ENCODE assay signal across 15 mouse cellular contexts in the genomic region with DNA sequence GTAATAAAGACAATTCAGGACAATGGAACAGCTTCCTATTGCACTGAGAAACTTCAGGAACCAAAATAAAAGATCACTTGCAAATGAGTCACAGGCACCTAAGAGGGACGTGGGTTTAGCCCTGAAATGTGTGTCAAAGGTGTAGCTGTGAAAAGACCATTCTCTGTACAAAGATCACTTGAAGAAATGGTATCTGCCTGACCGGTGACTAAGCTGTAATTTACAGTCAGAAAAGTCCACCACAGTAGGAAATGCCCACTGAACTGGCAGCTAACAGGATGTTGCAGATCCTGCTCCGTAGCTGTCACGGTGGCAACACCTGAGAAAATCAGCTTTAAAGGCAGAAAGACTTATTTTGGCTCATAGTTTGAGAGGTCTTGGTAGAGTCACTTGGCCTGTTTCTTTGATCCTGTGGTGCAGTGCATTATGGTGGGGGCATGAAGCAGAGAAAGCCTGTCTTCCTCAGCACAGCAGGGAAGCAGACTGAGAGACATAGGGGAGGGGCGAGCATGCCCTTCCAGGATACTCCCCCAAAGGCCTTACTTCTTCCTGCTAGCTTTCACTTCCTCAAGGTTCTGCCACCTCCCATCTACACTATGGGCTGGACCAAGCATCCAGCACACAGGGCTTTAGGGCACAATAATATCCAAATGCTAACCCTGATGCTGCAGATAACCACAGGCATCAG. TPM values are rescaled to one million over a fixed set of nuclear protein-coding genes. Genes with fewer than 3 reads are reported as not detected.
DNase-seq lines count a peak whose midpoint lies in the region; ATAC-seq and TF ChIP-seq lines count a peak whose summit lies in the region.
"Had no signal": no experiment of that assay in that cellular context is flagged by ENCODE, and none has a peak within 500 bp of the region (broad histone marks: within the 10 kb centered on the region; RNA-seq: fewer than 3 reads in every experiment).

No protein-coding gene starts in this region.

- no peak overlapping the region for H3K4me3 ChIP-seq in hindbrain, embryonic 16.5 days (ENCODE audit: low read length)
- no peak overlapping the region for H3K4me3 ChIP-seq in hindbrain, embryonic 11.5 days (ENCODE audit: low read depth, low read length)
- H3K4me3 ChIP-seq in macrophage (ENCODE audit: inconsistent target): no peak overlapping the region
- H3K4me3 ChIP-seq in gastrocnemius, adult 2 months: no peak overlapping the region
- H3K4me3 ChIP-seq: forebrain, embryonic 13.5 days; midbrain, embryonic 10.5 days; neural tube, embryonic 12.5 days had no signal

- peaks cover 93% of the 10 kb centered on the region for H3K79me2 ChIP-seq in macrophage (ENCODE audit: inconsistent target)

- no peak for TF ChIP-seq CTCF in gastrocnemius, adult 2 months (IDR thresholded peaks at IDR 0.05)

- H3K36me3 ChIP-seq in hindbrain, embryonic 16.5 days (ENCODE audit: control insufficient read depth, insufficient read depth, low read length): no peaks in the 10 kb centered on the region
- H3K36me3 ChIP-seq in hindbrain, embryonic 11.5 days (ENCODE audit: control insufficient read depth, insufficient read depth, low read length): no peaks in the 10 kb centered on the region
- H3K36me3 ChIP-seq in macrophage (ENCODE audit: inconsistent target): no peaks in the 10 kb centered on the region

- no peaks in the 10 kb centered on the region for H3K9me3 ChIP-seq in hindbrain, embryonic 16.5 days (ENCODE audit: control insufficient read depth, low read length)
- H3K9me3 ChIP-seq in hindbrain, embryonic 11.5 days (ENCODE audit: control insufficient read depth, low read length): no peaks in the 10 kb centered on the region
- H3K9me3 ChIP-seq: forebrain, embryonic 13.5 days; midbrain, embryonic 10.5 days; neural tube, embryonic 12.5 days had no signal

- no peak overlapping the region for H3K9ac ChIP-seq in hindbrain, embryonic 16.5 days (ENCODE audit: low read depth, low read length)
- H3K9ac ChIP-seq in hindbrain, embryonic 11.5 days (ENCODE audit: low read depth, low read length): no peak overlapping the region
- H3K9ac ChIP-seq: forebrain, embryonic 13.5 days; hindbrain, embryonic 14.5 days; neural tube, embryonic 12.5 days had no signal

- WGBS in hindbrain, embryonic 16.5 days: 71% methylated on average over 5 of the region's 5 CpGs
- 70% methylated on average over 5 of the region's 5 CpGs for whole genome bisulfite sequencing in hindbrain, embryonic 11.5 days
- WGBS in macrophage (ENCODE audit: missing documents): 8% methylated on average over 5 of the region's 5 CpGs

- no peaks in the 10 kb centered on the region for H3K27me3 ChIP-seq in hindbrain, embryonic 16.5 days (replicated peaks; ENCODE audit: control insufficient read depth, insufficient read depth, low read length)
- no peaks in the 10 kb centered on the region for H3K27me3 ChIP-seq in hindbrain, embryonic 11.5 days (ENCODE audit: control insufficient read depth, insufficient read depth, low read length)
- H3K27me3 ChIP-seq: forebrain, embryonic 13.5 days; neural tube, embryonic 12.5 days had no signal

- no peaks in the 10 kb centered on the region for H3K4me1 ChIP-seq in hindbrain, embryonic 16.5 days (ENCODE audit: control insufficient read depth, insufficient read depth, low read depth, low read length)
- no peaks in the 10 kb centered on the region for H3K4me1 ChIP-seq in hindbrain, embryonic 11.5 days (replicated peaks; ENCODE audit: control insufficient read depth, insufficient read depth, low read length)
- H3K4me1 ChIP-seq: forebrain, embryonic 13.5 days; neural tube, embryonic 12.5 days had no signal

- DNase-seq in hindbrain, embryonic 11.5 days (ENCODE audit: low spot score): no peak
- DNase-seq in 3T3-L1 (ENCODE audit: low read depth, low spot score) (peak; percentile 33), adipocyte (ENCODE audit: low spot score) (peak; percentile 32)
- DNase-seq in left cerebral cortex, postnatal 10 days (ENCODE audit: extremely low spot score in 1 of 2, low spot score in 2 of 2): no peak
- DNase-seq in gastrocnemius, adult 2 months: no peak
- DNase-seq: cerebellum, adult 11 months; right cerebral cortex, postnatal 14 days had no signal

- no peak overlapping the region for H3K4me2 ChIP-seq in hindbrain, embryonic 16.5 days (ENCODE audit: low read length)
- H3K4me2 ChIP-seq in hindbrain, embryonic 11.5 days (replicated peaks; ENCODE audit: low read depth, low read length): no peak overlapping the region
- H3K4me2 ChIP-seq: forebrain, embryonic 13.5 days; hindbrain, embryonic 14.5 days; neural tube, embryonic 12.5 days had no signal

- intact Hi-C loops in left cerebral cortex, postnatal 10 days (cut with DNase I): no loop called here
- intact Hi-C loops in gastrocnemius, adult 2 months (cut with DNase I): no loop called here

- peak; percentile 35; the same call in 1 of the 2 replicates for ATAC-seq in hindbrain, embryonic 16.5 days
- ATAC-seq in hindbrain, embryonic 11.5 days (ENCODE audit: low FRiP score): no peak
- ATAC-seq in erythroid progenitor cell, adult 5-6 weeks (replicated peaks; ENCODE audit: low FRiP score, poor library complexity, severe bottlenecking): no peak
- ATAC-seq: activated CD4-positive, CD25-positive, alpha-beta regulatory T cell, adult 4 months; forebrain, embryonic 13.5 days had no signal

- no peak overlapping the region for H3K27ac ChIP-seq in hindbrain, embryonic 16.5 days (ENCODE audit: low read depth, low read length)
- no peak overlapping the region for H3K27ac ChIP-seq in hindbrain, embryonic 11.5 days (ENCODE audit: low read depth, low read length)
- peak overlapping the region; percentile 48 for H3K27ac ChIP-seq in macrophage
- H3K27ac ChIP-seq in gastrocnemius, adult 2 months: no peak overlapping the region
- H3K27ac ChIP-seq: forebrain, embryonic 13.5 days; hindbrain, embryonic 14.5 days; midbrain, embryonic 10.5 days; neural tube, embryonic 12.5 days had no signal

RNA-seq across cellular contexts. Expression of gene Phf2, which starts 28.9 kb away (rescaled TPM):
- 6.1 and 7.2 TPM in 2 replicates for polyA plus RNA-seq in hindbrain, embryonic 16.5 days (2015; fragmentation: Nextera tagmentation; extraction: Ambion mirVana)
- 10.0 and 13.2 TPM in 2 replicates for polyA plus RNA-seq in hindbrain, embryonic 11.5 days (2014; fragmentation: Nextera tagmentation; extraction: Ambion mirVana)
- total RNA-seq in macrophage (2018; cell fraction: chromatin; rRNA removed): 10 to 100 TPM in 23 of 26 experiments, 1 to 10 TPM in 3; 5.8 to 32.4 (median 19.6) TPM
- 10 to 100 TPM; 15.5 to 29.1 (median 21.7) TPM for total RNA-seq in macrophage (2018; cell fraction: cytosol; rRNA removed)
- 10 to 100 TPM; 12.3 to 29.5 (median 22.7) TPM for total RNA-seq in macrophage (2018; cell fraction: nucleus; rRNA removed)
- polyA plus RNA-seq in macrophage (2018): 17.3 to 20.6 TPM (median 20.4 TPM) in 3 replicates
- 10 to 100 TPM; 26.0 to 26.2 TPM for total RNA-seq in left cerebral cortex, postnatal 10 days (2021)
- 14.8 and 28.5 TPM in 2 replicates for total RNA-seq in erythroid progenitor cell, adult 5-6 weeks (2015; ENCODE audit: low replicate concordance)
- total RNA-seq in erythroid progenitor cell, adult 5-6 weeks (2017; ENCODE audit: low replicate concordance): 14.9 and 15.9 TPM in 2 replicates
- total RNA-seq in gastrocnemius, adult 2 months (2021): 10 to 100 TPM; 33.8 to 34.7 TPM

Comparison
In these comparisons a context has a peak if more than half of its experiments do, and no peak if none do; other contexts are left out.
1. DNase-seq: peak in 3T3-L1 (single experiment) and adipocyte (single experiment); none in hindbrain, embryonic 11.5 days (single experiment), left cerebral cortex, postnatal 10 days (0 of 2) and gastrocnemius, adult 2 months (single experiment).